Mouse (Mus musculus) leukemia stem cell, adult 10-12 weeks (primary cell): ENCODE results near the gene Gfi1b. TPM values are rescaled to one million over a fixed set of nuclear protein-coding genes. Genes with fewer than 3 reads are reported as not detected.

ENCODE experiments used
- polyA plus RNA-seq: library from polyadenylated mRNA; stranded (reverse); fragments of >175 nt; gene quantifications from 2 replicates; pipeline ENCODE4 v1.2.3, GENCODE M21; 2012; ENCODE audit warnings: low replicate concordance

The Gfi1b gene
- 124 and 376 TPM in 2 replicates for polyA plus RNA-seq

GRCm38 (mm10) chr2:28621664-28622171 is at the start of gene Gfi1b:
TSS of gene Gfi1b (minus strand) at chr2:28621982.

DNA sequence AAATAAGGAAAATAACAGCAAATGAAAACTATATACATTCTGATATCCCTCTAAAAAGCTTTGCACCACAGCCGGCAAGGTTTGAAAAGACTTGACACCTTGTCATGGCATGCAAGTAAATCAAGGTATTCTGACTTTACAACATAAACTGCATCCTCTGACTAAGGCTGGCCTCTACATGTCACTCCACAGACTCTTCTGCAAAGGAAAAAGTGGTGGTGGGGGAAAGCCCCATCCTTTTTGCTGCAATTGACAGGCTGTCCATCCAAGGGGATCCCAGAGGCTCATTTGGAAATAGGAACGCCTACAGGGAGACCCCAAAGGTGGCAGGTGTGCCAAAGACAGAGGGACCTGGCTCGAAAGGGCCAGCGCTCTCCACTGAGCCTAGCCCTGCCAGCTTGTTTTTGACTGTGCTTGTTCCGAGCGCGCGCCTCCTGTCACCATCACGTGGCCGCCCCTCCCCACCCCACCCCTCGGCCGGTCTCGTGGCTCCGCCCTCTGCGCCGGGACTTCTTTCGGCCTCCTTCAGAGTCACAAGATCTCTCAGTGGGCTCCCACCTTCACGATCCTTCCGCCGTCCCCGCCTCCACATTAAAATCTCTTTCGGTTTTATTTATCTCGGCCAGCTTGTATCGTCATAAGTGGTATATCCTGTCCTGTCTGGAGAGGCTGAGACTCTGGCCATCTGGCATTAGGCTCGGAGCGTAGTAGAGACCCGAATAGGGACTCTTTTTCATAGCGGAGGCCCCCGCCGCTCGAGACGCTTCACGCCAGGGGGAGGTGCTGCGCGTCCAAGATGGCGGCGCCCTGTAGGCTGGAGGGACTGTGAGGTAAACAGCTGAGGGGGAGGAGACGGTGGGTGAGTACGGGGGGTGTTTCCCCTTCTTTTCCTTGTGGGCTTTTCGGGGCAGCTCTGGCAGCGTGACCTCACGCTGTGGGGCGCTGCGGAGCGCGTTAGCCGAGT is 19.0 kb upstream of the Gfi1b start, which contains the start of gene Tsc1:
Tsc1 (plus strand) TSS at position 768 of the 964 bp plus-strand sequence.

GRCm38 (mm10) chr2:28583651-28584050 is 38.1 kb downstream of the Gfi1b start, which contains the start of gene Gtf3c5:
TSS of gene Gtf3c5 (minus strand) at chr2:28583751.

DNA sequence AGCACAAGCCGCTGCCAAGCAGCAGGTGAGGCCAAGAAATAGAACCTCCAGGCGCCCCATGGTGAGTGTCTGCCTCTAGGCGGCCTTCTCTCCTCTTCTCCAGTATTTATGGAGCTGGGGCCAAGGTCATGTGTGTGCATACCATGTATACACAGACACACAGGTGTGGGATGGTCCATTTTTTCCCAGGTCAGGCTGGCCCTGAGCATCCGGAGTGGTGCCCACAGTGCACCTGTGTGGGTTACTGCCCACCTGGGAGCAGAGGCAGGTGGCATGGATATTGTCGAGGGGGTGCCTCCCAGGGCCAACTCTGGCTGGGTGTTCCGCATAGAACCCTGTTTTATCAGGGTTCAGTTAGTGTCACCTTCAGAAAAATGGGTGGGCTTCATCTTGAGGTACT is 58.5 kb downstream of the Gfi1b start, which contains the start of gene Cel:
Cel (minus strand) TSS at position 101 of the 400 bp plus-strand sequence.

Other genes starting within 250 kb of the Gfi1b start
- 0.10 and 0.14 TPM in 2 replicates for gene Ppp1r26, start 175.2 kb downstream of the Gfi1b start, polyA plus RNA-seq
- 0.32 TPM in 1 of 2 replicates, not detected in the other for gene 1700007K13Rik, start 155.7 kb downstream of the Gfi1b start, polyA plus RNA-seq
- gene Mrps2, start 153.9 kb downstream of the Gfi1b start, polyA plus RNA-seq: 34.5 and 35.9 TPM in 2 replicates
- gene Gbgt1, start 125.1 kb downstream of the Gfi1b start, polyA plus RNA-seq: 1.3 TPM in 1 of 2 replicates, not detected in the other
- not detected in 2 replicates for gene Gm10134, start 115.9 kb downstream of the Gfi1b start, polyA plus RNA-seq
- 8.7 and 10.7 TPM in 2 replicates for gene Ralgds, start 108.9 kb downstream of the Gfi1b start, polyA plus RNA-seq
- not detected in 2 replicates for gene Cel, start 58.6 kb downstream of the Gfi1b start, polyA plus RNA-seq
- 7.2 and 15.0 TPM in 2 replicates for gene Gtf3c5, start 38.2 kb downstream of the Gfi1b start, polyA plus RNA-seq
- 1.7 and 6.7 TPM in 2 replicates for gene Tsc1, start 19.2 kb upstream of the Gfi1b start, polyA plus RNA-seq
- not detected in 2 replicates for gene Spaca9, start 77.7 kb upstream of the Gfi1b start, polyA plus RNA-seq
- gene Ak8, start 78.2 kb upstream of the Gfi1b start, polyA plus RNA-seq: 0.18 TPM in 1 of 2 replicates, not detected in the other
- gene Gtf3c4, start 218.4 kb upstream of the Gfi1b start, polyA plus RNA-seq: 18.0 and 22.4 TPM in 2 replicates
- gene Ddx31, start 218.4 kb upstream of the Gfi1b start, polyA plus RNA-seq: 1.2 and 8.3 TPM in 2 replicates